Mouse (Mus musculus): ENCODE data around the gene Mapt. TPM values are rescaled to one million over a fixed set of nuclear protein-coding genes. Genes with fewer than 3 reads are reported as not detected.
A peak's percentile ranks its signal among the peaks of the same experiment; 100 is the strongest.
"Not testable (repeated sequence)": the region's sequence is repeated elsewhere in the genome, so short reads cannot be mapped to it uniquely, and the experiment has no call there.

Gene Mapt
- total RNA-seq, 4 experiments from 2014 or later = 70.3 to 90.9 (median 79.7) TPM

DNA sequence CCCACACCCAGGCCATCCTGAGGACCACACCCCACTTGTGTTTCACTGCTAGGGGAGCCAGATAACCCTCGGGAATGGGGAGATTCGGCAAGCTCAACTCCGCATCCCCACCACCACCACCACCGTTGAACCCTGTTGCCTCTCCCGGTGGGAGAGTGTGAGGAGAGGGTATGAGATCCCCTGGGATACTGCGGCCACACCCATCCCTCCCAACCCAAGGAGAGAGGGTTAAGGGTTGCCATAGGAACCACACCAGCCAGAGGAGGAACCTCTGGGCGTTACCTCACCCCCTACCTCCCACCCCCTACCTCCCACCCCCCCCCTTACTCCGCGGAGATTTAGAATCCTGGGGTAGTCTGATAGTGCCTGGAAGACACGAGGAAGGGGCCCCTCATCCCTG, 1.9 kb downstream of the Mapt start:
- no peak for DNase-seq (ENCODE audit: low spot score in 2 of 2)

DNA sequence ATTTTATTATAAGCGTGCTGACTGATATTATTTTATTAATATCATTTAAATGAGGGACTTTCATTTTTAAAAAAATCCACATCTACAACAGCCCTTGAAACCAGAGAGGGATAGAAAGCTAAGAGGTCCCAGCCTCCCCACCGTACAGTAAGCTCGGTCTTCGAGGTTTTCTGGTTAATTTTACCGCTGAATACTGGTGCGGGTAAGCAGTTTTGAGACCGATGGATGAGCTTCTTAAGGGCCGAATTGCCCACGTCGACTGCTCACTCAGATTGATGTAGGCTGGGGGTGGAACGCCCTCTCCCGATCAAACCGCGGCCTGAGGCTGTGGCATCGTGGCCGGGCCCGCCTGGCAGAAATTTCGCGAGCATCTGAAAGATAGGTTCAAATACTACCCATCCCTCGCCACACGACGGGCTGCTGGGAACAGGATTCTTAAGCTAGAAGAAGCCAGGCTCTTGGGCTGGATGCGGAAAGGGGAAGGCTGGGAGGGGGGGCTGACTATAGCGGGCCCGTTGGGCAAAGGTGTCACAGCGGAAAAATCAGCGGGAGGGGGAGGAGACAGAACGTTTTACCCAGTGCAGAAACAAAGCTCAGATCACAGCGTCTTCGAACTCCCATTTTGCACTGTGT, 2.5 kb downstream of the Mapt start:
- no peak for DNase-seq (ENCODE audit: low spot score in 2 of 2)

DNA sequence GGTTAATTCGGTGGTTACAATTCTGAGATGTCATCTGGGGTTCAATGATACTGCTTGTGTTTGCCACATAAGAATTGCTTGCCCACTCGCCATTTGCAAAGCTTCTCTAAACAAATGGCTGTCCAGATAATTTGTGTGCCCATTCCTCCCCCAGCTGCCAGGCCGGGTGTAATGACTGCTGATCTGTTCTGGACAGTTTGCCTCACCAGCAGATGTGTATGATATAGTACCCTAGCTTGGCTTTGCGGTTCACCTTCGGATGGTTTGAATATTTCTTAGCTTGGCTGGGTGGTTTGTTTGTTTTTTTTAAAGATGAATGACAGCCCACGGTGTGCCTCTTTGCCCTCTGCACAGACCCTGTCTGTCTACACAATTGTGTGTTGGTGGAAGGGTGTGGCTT, 3.5 kb downstream of the Mapt start:
- no peak for DNase-seq (ENCODE audit: low spot score in 2 of 2)

DNA sequence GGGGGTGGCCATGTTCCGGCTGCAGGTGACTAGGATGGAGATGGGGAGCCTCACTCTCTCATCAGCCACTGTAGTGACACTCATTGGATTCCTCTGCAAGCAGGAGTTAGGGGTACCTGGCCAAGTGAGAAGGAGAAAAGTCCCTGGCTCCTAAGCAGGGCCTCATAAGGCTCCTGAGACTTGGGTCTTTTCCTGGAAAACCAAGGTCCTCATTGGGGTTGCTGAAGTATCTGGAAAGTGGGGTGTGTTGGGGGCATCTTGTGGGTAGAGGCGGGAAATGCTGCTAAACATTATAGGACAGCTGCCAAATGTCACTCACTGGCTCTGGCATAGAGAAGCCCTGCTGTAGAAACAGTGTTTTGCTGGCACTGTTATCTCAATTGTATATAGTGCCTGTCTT, 4.7 kb downstream of the Mapt start:
- DNase-seq (ENCODE audit: low spot score in 2 of 2) = no peak

DNA sequence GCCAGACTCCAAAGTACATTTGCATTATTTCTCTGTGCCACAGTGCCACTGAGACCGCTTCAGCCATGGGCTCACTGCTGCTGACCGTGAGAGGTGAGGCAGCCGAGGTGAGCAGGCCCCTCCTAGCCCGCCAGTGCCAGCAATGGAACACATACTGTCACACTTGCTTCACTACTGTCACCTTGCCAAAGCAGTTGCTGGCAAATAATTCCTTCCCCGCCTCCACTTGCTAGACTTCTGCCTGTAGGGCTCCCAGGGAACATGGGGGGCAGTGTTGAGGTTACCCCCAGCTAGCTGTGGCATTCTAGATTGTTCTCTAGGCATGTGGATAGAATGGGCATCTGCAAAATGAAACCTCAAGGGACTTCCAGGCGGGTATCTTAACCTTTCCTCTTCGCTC, 6.0 kb downstream of the Mapt start:
- peak; percentile 72 to 80 for DNase-seq (ENCODE audit: low spot score in 2 of 2)

DNA sequence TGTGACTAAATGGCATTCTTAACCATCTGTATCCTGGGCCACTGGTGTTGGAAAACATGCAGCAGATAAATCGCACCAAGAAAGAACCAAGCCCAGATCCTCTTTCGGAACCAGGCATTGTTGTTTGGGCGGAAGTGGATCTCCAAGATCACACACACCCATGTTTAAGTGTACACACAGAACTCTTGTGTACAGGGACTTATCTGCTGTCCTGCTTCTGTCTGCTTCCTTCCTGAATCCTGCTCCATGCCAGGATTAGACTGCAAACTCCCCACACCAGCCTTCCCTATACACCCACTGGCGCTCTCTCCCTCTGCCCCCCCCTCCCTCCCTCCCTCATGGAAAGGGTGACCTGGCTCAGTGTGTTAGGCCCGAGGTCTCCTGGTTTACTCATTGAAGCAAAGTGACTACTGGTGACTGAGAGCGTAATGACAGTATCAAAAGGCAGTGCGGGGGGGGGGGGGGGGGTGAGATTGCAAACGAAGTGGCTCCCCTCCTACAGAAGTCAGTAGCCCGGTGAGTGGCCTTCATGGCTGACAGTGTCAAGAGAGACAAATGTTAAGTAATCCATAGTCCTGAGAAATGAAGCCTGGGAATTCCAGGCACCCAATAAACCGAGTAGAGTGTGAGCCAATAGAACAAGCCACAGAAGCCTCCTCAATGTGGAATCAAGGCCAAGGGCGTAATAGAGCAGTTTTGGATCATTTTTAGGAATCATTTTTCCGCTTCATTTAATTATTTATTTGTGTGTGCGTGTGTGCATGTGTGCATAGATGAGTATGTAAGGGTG, 7.0 kb downstream of the Mapt start:
- DNase-seq (ENCODE audit: low spot score in 2 of 2) = no peak

DNA sequence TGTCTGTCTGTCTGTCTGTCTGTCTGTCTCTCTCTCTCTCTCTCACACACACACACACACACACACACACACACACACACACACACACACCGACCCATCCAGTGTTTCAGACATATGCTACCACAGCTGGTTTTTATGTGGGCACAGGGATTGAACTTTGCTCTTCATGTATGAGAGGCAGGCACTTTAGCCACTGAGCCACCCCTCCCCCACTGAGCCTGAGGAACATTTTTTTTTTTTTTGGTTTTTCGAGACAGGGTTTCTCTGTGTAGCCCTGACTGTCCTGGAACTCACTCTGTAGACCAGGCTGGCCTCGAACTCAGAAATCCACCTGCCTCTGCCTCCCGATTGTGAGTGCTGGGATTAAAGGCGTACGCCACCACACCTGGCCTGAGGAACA, 14.3 kb downstream of the Mapt start:
- not testable (repeated sequence) for DNase-seq (ENCODE audit: low spot score in 2 of 2)

DNA sequence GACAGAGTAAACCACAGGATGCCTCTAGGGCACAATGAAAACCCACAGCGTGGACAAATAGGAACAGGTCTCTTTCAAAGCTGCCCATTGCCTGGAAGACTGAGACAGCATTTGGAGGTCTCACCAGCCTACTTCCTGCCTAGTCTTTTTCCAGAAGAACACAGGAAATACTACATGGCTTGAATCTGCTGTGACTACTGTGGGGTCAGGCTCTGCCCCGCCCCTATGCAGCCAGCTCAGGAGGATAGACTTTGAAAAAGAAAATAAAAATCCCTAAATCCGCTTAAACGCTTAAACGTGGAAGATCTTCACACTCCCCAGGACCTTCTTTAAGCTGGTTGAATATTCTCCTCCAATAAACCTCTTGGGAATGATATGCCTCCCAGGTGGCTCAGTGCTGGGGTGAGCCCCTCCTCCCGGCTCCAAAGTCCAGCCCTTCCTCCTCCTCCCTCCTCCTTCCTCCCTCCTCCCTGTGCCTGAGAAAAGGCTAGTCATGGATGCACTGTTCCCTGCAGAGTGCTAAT, 15.0 kb downstream of the Mapt start:
- DNase-seq (ENCODE audit: low spot score in 2 of 2) = no peak

DNA sequence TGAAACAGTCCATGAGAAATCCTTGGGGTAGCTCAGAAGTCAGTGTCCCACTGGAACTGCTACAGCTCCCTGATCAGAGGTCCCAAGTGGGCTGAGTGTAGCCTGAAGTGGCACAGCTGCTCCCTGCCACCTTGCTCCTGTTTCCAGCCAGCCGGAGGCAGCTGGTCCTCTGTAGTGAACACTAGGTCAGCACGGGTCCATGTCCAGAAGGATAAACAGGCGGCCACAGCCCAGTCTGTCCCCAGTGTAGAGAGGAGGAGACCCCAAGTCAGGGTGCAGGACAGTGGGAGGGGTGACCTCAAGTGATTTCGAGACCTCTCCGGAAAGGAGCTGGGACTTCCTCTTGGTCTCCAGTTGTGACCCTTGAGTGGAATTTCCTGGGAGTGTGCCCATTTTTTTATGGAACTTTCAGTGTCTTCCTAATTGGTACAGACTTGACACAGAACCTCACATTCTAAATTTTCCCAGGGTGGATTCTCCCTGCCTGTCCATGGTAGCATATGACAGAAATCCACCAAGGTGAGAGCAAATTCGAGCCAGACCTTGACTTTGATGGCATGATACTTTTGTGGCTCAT, 16.0 kb downstream of the Mapt start:
- no peak for DNase-seq (ENCODE audit: low spot score in 2 of 2)

DNA sequence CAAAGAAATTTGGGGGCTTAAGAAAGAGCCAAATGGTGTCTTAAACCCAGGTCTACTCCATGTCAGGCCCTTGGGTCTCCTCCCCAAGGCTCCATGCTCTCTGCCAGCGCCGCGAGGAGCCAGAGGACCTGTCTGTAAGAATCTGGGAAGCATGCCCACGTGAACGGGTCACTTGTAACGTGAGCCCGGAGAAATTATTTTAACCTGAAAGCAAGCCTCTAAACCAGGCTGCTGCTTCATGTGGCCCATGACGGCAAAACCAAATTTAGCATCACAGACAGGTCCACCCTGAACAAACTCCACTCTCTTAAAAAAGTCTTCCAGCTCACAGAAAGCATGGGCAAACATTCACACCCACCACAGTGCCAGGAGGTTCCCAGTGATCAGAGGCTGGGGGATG, 18.2 kb downstream of the Mapt start:
- DNase-seq (ENCODE audit: low spot score in 2 of 2) = peak; percentile 70 to 80

DNA sequence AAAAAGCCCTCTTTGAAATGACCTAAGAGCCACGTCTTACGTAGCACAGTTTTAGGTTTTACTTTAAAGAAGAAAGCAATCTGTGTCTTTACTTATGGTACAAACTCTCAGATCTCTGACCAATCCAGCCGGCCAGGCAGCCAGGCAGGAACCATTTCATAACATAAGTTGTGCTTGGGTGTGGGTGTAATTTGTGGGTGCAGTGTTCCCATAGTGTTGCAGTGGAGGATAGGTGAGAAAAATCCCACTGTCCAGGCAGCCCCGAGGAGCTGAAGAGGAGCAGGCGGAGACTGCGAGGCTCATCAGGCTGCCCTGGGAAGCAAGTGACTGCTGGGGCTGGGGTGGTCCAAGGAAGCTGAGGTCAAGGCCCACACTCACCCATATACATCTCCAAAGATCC, 19.9 kb downstream of the Mapt start:
- no peak for DNase-seq (ENCODE audit: low spot score in 2 of 2)

DNA sequence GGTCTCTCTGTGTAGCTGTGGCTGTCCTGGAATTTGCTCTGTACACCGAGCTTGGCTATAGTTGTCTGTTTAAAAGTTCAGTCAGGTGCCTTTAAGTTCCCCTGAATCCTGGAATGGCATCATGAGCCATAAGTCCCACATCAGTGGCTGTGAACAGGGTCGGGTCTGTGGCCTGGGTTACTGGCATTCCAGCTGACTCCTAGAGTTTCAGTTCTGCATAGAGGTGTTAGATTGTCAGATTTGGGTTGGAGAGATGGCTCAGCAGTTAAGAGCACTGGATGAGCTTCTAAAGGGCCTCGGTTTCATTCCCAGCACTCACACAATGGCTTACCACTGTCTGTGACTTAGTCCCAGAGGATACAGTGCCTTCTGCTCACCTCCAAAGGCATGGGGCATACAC, 20.9 kb downstream of the Mapt start:
- no peak for DNase-seq (ENCODE audit: low spot score in 2 of 2)

DNA sequence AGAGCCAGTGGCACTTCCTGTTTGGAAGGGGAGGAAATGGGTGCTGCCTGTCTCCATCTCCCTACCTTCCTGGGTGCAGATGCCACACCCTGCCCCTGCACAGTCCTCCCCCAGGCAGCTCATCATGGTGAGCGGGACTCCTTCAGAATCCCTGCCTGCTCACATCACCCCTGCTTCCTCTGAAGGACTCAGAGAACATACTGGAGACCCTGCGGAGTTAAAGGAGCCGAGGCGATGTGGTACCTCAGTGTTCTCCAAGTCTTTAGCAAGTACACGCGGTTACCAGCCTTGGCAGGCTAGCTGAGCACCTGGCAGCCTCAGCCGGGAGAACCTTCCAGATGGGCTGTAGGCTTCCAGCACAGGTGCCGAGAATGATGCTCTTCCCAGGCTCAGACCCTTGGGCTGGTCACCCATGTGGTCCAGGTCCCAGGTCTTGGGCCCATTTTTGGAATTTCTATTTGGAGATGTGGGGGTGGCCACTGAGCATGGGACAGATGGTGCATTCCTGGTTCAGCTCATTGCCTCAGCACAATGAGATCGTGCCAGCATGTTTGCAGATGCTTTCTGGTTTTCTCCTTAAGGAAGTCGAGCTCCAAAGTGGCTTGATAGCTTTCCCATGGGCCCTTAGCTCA, 23.3 kb downstream of the Mapt start:
- DNase-seq (ENCODE audit: low spot score in 2 of 2) = no peak

DNA sequence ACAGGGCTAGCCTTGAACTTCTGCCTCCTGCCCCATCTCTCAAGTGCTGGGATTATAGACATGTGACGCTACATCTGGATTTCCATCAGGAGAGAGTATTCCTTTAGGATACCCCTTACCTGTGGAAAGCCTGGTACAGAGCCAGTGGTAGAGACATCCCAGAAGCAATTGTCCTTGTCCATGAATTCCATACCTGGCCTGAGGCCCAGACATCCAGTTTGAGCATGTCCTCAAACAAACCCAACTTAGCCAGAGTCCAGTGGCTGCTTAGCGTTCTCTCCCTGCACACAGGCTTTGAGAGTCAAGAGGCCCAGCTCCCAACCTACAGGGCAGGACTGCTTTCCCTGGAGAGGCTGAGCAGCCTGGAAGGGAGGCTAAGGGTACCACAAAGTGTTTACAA, 25.0 kb downstream of the Mapt start:
- no peak for DNase-seq (ENCODE audit: low spot score in 2 of 2)

DNA sequence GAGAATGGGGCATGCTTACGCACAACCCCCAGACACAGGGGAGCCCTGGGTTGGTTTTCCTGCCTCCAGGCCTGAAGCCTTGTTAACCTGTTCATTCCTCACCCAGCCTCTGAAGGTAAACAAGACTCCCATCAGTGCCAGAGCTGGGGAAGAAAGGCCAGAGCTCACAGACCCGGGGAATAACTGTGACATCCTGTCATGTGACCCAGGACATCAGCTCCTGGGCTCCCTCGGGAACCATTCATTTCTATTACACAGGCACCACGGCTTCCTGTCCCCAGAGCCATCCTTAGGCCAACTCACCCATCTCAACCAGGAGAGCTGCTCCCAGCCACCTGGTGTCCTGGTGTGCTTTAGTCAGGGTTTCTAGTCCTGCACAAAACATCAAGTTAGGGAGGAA, 27.8 kb downstream of the Mapt start:
- no peak for DNase-seq (ENCODE audit: low spot score in 2 of 2)

DNA sequence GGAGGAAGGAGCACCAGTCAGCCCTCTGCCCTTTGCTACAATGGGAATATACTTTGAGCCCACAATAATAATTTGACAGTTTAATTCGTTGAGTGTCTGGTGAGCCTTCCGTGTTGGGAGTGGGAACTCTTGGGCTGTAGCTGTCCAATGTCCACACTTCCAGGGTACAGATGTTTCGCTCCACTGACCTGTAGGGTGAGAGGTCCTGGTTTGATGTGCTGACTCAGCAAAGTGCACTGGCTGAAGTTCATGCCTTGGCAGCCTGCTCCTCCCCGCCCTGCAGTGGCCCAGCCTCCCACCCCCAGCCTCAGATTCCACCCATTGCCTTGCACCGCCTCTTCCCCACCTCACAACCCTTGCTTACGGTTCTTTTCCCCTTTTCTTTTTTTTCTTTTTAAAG, 33.5 kb downstream of the Mapt start:
- no peak for DNase-seq (ENCODE audit: low spot score in 2 of 2)

DNA sequence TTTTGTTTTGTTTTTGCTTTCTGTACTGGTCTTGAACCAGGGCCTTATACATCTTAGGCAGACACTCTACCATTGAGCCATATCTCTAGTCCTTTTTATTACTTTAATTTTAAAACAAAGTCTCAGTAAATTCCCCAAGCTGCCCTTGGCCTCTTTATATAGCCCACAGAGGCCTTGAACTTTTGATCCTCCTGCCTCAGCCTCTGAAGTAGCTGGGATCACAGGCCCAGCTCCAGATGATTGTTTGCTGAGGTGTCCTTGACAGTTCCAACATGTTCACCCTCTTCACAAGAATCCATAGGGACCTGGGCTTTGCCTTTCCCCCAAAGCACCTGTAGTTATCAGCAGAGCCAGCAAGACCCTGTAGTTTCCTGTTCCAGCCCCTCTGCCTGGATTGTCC, 34.5 kb downstream of the Mapt start:
- DNase-seq (ENCODE audit: low spot score in 2 of 2) = no peak

DNA sequence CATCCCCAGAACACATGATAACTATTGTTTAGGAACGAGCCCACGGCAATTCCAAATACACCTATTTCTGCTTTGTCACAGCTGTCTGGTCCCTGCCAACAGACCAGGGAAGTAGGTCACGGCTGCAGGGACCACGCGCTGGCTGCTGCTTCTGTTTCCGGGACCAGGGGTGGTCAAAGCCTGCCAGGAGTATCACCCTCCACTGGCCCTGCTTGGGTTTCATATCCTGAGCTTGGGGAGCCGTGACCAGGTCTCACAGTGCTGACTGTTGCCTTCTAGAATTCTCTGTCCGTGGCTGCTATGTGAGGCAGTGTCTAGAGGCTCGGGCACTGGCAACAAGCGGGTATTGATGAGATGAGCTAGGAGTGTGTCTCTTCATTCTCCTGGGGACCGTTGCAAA, 36.2 kb downstream of the Mapt start:
- peak; percentile 71 to 84 for DNase-seq (ENCODE audit: low spot score in 2 of 2)

DNA sequence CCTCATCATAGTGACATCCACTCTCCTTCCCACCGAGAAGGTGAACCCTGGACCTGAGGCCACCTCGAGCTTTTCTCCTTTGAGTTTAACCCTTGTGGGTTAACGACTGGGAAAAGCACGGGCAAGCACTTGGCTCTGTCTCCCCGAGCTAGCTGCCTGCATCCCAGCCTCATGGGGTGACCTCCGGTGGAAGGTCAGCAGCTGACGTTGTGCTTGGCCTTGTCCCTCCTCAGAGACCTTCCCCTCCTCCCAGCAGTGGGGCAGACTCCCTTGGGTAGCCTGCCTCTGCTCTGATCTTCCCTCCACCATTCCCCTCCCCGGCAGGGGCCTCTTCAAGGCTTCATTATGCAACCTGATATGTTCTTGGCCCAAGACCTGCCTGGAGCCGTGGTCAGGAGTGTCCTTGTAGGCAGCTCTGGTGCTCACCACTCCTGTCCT, 38.2 kb downstream of the Mapt start:
- no peak for DNase-seq (ENCODE audit: low spot score in 2 of 2)

DNA sequence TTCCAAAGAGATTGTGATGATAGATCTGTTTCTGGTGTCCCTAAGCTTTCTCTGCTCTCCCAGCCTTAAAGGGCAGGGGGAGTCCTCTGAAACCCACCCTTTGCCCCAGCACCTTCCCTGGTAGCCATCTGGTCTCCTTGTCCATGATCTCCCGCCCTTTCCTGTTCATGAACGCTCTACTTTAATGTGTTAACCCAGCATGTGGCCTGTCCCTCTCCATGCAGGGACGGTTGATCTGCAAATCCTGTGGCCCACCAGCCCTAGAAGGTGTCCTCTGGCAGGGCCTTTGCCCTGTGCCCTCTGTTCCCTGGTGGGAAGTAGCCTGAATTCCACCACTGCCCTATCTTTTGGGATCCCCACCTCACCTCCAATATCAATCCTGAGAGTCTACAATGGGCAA, 39.3 kb downstream of the Mapt start:
- DNase-seq (ENCODE audit: low spot score in 2 of 2) = no peak

DNA sequence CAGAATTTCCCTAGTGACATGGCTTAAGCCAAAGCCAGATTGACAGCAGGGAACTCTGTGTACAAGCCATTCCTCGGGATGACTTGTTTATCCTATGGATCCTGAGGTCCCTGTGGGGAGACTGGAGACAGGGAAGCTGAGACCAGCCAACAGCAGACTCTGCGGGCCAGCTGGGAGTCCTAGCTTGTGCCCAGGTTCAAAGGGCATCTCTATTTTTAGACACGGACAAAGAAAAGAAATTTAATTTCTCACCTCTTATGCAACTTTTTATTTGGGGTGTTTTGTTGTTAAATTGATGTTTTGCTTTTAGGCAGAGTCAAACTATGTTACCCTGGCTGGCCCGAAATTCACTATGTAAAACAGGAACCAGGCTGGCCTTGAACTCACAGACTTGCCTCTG, 39.7 kb downstream of the Mapt start:
- no peak for DNase-seq (ENCODE audit: low spot score in 2 of 2)

DNA sequence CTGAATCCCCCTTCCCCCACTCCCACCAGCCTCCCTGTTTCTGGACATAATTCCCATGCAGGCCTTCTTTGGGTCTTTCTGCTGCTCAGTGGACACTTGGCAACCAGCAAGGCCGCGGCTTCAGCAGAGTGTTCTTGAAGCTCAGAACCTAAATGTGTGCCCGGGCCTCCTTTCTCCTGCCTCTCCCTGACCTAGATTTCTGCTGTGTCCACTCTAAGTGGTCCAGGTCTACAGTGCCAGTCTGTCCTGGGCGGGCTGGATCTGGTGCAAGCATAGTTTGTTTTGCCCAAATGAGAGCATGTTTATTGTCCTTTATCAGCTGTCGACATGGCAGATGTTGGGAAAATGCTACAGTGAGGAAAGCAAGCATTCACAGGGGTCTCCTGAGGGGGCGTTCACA, 40.7 kb downstream of the Mapt start:
- DNase-seq (ENCODE audit: low spot score in 2 of 2) = no peak

Measured in gastrocnemius, adult 8-10 months (tissue).